ENCODE assay signal across 16 mouse cellular contexts in genomic region chr3:55012536-55012935, GRCm38 (mm10). TPM values are rescaled to one million over a fixed set of nuclear protein-coding genes. Genes with fewer than 3 reads are reported as not detected.
"Had no signal": no experiment of that assay in that cellular context is flagged by ENCODE, and none has a peak within 500 bp of the region (broad histone marks: within the 10 kb centered on the region; RNA-seq: fewer than 3 reads in every experiment).

No protein-coding gene starts in this region.

- H3K36me3 ChIP-seq: liver, embryonic 15.5 days; midbrain, embryonic 13.5 days had no signal

- H3K4me3 ChIP-seq: liver, embryonic 15.5 days; midbrain, embryonic 13.5 days had no signal

- H3K9me3 ChIP-seq: liver, embryonic 15.5 days; midbrain, embryonic 13.5 days had no signal

- ATAC-seq: lung, postnatal 0 days; midbrain, embryonic 13.5 days had no signal

- H3K27ac ChIP-seq: kidney, postnatal 0 days; liver, embryonic 15.5 days; midbrain, embryonic 13.5 days; stomach, postnatal 0 days had no signal

- DNase-seq: kidney, adult 11 months; kidney, adult 9 months; kidney, postnatal 36 days; layer of hippocampus, adult 9-11 months; layer of hippocampus, postnatal 36 days; left cerebral cortex, postnatal 4 days; lung, adult 2 months; lung, postnatal 36 days; thymus, adult 18-20 months; thymus, postnatal 14 days had no signal

- H3K27me3 ChIP-seq: liver, embryonic 15.5 days had no signal

- H3K4me1 ChIP-seq: liver, embryonic 15.5 days had no signal

RNA-seq across cellular contexts. Expression of gene Ccna1, which starts 42.8 kb away (rescaled TPM):
- total RNA-seq: megakaryocyte progenitor cell, adult 5-6 weeks had no signal
